Mouse (Mus musculus) hindbrain, embryonic 13.5 days (tissue): ENCODE data around the gene Itga4. TPM values are rescaled to one million over a fixed set of nuclear protein-coding genes. Genes with fewer than 3 reads are reported as not detected.
A peak's percentile ranks its signal among the peaks of the same experiment; 100 is the strongest.

Experiments used
- ATAC-seq: fragments of 200-750 bp; cut with Nextera tagmentation; 2 replicates; pipeline ENCODE4 v1.8.0; 2017; ENCODE audit warnings: moderate TSS enrichment; ENCODE audit not compliant: low FRiP score
- H3K27ac ChIP-seq: fragments of 300-500 bp; sonication (generic); 2 replicates; pipeline ENCODE4 v1.5.1; 2015; ENCODE audit warnings: inconsistent platforms, mild to moderate bottlenecking, moderate library complexity
- H3K27me3 ChIP-seq: fragments of 300-500 bp; sonication (generic); 2 replicates; pipeline ENCODE4 v1.6.1; 2015; ENCODE audit warnings: mild to moderate bottlenecking, inconsistent platforms
- H3K36me3 ChIP-seq: fragments of 300-500 bp; sonication (generic); 2 replicates; pipeline ENCODE4 v1.6.1; 2015; ENCODE audit warnings: mild to moderate bottlenecking, inconsistent platforms
- H3K4me1 ChIP-seq: fragments of 300-500 bp; sonication (generic); replicated peaks from 2 replicates; pipeline ENCODE4 v1.6.1; 2015; ENCODE audit warnings: inconsistent platforms
- H3K4me2 ChIP-seq: fragments of 300-500 bp; sonication (generic); 2 replicates; pipeline ENCODE4 v1.6.1; 2015; ENCODE audit warnings: inconsistent platforms, mild to moderate bottlenecking, moderate library complexity
- H3K4me3 ChIP-seq: fragments of 300-500 bp; sonication (generic); 2 replicates; pipeline ENCODE4 v1.5.1; 2015; ENCODE audit warnings: mild to moderate bottlenecking, inconsistent platforms
- H3K9ac ChIP-seq: fragments of 300-500 bp; sonication (generic); 2 replicates; pipeline ENCODE4 v1.6.1; 2015; ENCODE audit warnings: mild to moderate bottlenecking, inconsistent platforms
- H3K9me3 ChIP-seq: fragments of 300-500 bp; sonication (generic); 2 replicates; pipeline ENCODE4 v1.6.1; 2016; ENCODE audit warnings: inconsistent platforms
- WGBS: fragments of 180-500 bp; shearing (Covaris S2); methylation state at CpG from one replicate; pipeline ENCODE4 v1.1.7; 2015; 5-methylcytosine and 5-hydroxymethylcytosine counted together
- polyA plus RNA-seq: library from polyadenylated mRNA; unstranded; fragments of >200 nt; fragmentation: Nextera tagmentation; extraction: Ambion mirVana; gene quantifications from 2 replicates; pipeline ENCODE4 v1.2.1, GENCODE M21; 2015

The Itga4 gene
- 3.8 and 4.0 TPM in 2 replicates for polyA plus RNA-seq

- H3K9me3 ChIP-seq, result no peaks in the 10 kb centered on the region
- peak within 1 kb of the TSS; percentile 72 for H3K9ac ChIP-seq
- H3K4me2 ChIP-seq, result peak within 1 kb of the TSS; percentile 87
- H3K4me3 ChIP-seq, result peak within 1 kb of the TSS; percentile 53
- no peaks in the 10 kb centered on the region for H3K36me3 ChIP-seq
- peak; percentile 88 for ATAC-seq
- under 1% methylated on average over 41 of the region's 41 CpGs for WGBS
- peaks cover 16% of the 10 kb centered on the region for H3K4me1 ChIP-seq
- peaks cover 7% of the 10 kb centered on the region; the same call in 1 of the 2 replicates for H3K27me3 ChIP-seq
- peak within 1 kb of the TSS; percentile 40; the same call in 1 of the 2 replicates for H3K27ac ChIP-seq
Observed at GRCm38 (mm10) chr2:79255192-79256000, at the start of gene Itga4. Itga4 (plus strand) TSS chr2:79255426.

GRCm38 (mm10) chr2:79206191-79206755 is 49.0 kb upstream of the Itga4 start:
- Histone ChIP-seq H3K27me3 (no peaks in the 10 kb centered on the region), H3K27ac (no peak overlapping the region), H3K4me1 (no peaks in the 10 kb centered on the region), H3K4me2 (no peak overlapping the region), H3K36me3 (no peaks in the 10 kb centered on the region), H3K9ac (no peak overlapping the region), H3K4me3 (no peak overlapping the region), H3K9me3 (no peaks in the 10 kb centered on the region)
- ATAC-seq, result no peak
- WGBS, result 87% methylated on average over 4 of the region's 4 CpGs

DNA sequence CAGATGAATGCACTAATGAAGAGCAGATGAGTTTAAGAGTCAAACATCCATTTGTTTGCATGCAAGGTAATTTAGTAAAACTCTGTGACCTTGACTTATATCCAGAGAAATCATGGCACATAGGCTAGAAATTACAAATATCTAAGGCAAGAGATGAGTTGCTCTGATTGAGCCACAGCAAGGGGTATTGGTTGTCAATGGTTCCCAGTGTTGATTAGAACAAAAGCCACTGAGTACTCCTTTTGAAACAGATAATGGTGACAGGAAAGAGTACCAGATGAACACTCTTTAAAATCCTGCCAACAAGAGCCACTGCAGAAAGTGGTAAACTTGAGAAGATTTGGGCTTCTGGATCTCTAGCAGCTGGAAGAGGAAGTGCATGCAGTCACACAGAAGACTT is 40.2 kb upstream of the Itga4 start:
- no peak for ATAC-seq
- Histone ChIP-seq H3K9me3 (no peaks in the 10 kb centered on the region), H3K4me1 (no peaks in the 10 kb centered on the region), H3K4me2 (no peak overlapping the region), H3K36me3 (no peaks in the 10 kb centered on the region), H3K9ac (no peak overlapping the region), H3K27ac (no peak overlapping the region), H3K27me3 (no peaks in the 10 kb centered on the region), H3K4me3 (no peak overlapping the region)

- Histone ChIP-seq H3K27ac (no peak overlapping the region), H3K27me3 (no peaks in the 10 kb centered on the region), H3K4me1 (no peaks in the 10 kb centered on the region), H3K36me3 (no peaks in the 10 kb centered on the region), H3K4me2 (no peak overlapping the region), H3K9ac (no peak overlapping the region), H3K9me3 (no peaks in the 10 kb centered on the region), H3K4me3 (no peak overlapping the region)
- ATAC-seq, result no peak
- 78% methylated on average over 3 of the region's 3 CpGs for WGBS
Observed at GRCm38 (mm10) chr2:79215479-79215878, 39.7 kb upstream of the Itga4 start.

DNA sequence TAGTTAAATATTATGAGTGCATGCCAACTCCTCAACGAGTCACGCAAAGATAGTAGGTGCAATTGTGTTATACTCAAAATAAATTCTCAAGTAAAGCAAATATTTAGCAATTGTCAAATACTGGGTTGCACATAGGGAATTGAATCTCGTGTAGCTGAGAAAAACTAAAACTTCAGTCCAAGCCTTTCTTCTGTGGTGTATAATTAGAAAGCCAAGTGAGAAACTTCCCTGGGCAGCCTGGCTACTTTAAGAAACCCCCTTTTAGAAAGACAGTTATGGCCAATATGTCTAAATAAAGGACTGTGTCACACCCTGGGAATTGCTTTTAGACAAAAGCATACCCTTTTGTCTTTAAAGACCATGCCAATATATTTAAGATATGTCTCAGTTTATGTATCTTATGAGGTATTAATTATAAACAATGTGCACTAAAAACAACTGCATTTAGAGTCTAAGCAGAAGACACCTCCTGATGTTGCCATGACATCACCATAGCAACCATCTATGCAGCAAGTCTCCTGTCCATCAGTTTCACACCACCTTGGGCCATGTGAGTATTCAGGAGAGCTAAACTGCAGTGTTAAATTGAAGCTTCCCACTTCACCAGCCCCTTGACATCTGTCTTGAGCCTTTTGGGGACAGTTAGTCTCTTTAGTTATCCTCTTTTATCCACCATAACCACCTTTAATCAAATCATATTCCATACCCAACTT is 30.4 kb upstream of the Itga4 start:
- no peaks in the 10 kb centered on the region for H3K9me3 ChIP-seq
- H3K4me3 ChIP-seq, result no peak overlapping the region
- no peak for ATAC-seq
- H3K4me1 ChIP-seq, result no peaks in the 10 kb centered on the region
- no peak overlapping the region for H3K9ac ChIP-seq
- no peak overlapping the region for H3K4me2 ChIP-seq
- no peaks in the 10 kb centered on the region for H3K27me3 ChIP-seq
- H3K27ac ChIP-seq, result no peak overlapping the region
- WGBS, result 78% methylated on average over 3 of the region's 3 CpGs
- H3K36me3 ChIP-seq, result no peaks in the 10 kb centered on the region

DNA sequence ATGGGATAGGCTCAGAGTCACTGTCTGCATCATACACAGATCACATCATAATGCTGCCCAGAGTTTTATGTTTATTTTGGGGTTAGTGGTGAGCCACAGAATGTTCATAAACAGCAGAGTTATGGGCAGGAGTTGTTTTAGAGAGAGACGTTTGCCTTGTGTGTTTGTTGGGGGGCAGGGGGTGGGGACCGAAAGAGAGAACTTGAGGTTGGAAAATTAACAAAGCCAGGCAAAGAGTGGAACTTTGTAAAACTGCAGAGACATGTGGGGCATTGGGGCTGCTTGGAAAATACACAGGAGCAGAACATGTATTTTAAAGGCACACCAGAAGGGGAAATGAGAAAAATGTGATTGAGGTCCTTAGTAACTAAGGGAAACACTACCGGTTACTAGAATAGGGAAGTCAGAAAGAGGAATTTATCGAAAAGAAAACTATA is 27.4 kb upstream of the Itga4 start:
- Histone ChIP-seq H3K4me3 (no peak overlapping the region), H3K9me3 (no peaks in the 10 kb centered on the region), H3K9ac (no peak overlapping the region), H3K27me3 (no peaks in the 10 kb centered on the region), H3K4me1 (no peaks in the 10 kb centered on the region), H3K27ac (no peak overlapping the region), H3K4me2 (no peak overlapping the region), H3K36me3 (no peaks in the 10 kb centered on the region)
- WGBS, result 84% methylated on average over 4 of the region's 4 CpGs
- ATAC-seq, result no peak

DNA sequence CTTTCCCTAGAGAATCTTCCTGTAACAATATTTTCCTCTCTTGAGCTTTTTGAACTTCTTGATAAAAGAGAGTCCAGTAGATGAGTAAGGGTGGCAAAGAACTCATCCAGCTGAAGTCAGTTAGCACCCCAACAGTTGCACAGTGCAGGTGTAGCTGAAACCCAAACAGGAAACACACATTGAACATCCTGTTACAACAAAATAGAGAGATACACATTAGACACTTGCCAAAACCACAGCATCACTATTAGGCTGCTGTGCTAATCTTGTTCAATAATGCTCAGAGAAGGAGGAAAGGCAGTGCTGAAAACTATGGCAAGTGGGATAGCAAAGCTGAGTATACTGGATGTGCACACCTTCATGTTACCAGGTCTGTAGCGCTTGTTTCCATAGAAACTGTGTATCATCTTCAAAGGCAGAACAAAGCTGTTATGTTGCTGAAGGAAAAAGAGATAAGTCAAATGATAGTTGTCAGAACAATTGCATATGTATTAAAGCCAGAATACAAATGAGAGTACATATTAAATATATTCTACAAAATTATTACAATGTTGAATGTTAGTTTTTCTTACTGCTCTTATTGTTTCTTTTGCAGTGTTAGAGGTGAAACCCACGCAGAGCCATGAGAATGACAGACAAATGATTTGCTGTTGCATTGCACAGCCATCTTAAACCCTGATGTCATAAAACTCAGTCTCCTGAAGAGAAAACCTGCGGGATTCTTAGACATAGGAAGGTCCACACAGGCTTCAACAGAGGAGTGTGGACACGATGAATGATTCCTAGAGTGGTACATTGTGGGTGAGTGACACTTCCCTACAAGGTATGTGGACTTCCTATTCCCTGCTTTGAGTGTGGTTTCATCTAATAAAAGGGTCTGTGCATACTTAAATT is 23.9 kb upstream of the Itga4 start:
- no peak for ATAC-seq
- Histone ChIP-seq H3K4me1 (no peaks in the 10 kb centered on the region), H3K36me3 (no peaks in the 10 kb centered on the region), H3K9me3 (no peaks in the 10 kb centered on the region), H3K4me2 (no peak overlapping the region), H3K4me3 (no peak overlapping the region), H3K27ac (no peak overlapping the region), H3K27me3 (no peaks in the 10 kb centered on the region), H3K9ac (no peak overlapping the region)
- 89% methylated on average over 4 of the region's 4 CpGs for WGBS

DNA sequence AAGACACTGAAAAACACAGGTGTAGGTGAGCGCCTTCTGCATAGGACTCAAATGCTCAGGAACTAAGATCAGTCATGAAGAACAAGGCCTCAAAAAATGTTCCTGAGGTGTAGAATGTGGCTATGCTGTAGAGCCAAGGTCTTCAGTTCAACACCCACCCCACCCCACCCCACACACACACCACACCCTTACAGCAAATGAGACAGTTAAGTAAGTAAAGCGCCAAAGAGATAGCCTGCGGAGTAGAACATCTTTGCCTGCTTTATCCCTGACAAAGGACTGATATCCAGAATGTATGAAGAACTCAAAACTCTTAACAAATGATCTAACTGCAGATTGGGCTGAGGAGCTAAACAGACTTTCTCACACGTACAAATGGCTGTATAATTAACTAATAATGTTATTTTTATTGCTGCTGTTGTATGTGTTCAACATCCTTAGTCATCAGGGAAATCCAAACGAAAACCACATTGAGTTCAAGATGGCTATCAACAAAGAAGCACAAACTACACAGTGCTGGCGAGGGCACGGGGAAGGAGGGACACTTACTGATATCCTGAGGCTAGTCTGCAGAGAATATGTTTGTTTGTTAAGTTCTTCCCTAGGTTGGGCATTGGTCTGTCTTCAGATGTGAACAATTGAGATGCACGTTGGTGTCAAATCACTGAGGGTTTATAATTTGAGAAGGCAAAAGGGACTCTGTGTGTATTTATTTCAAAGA is 19.3 kb upstream of the Itga4 start:
- Histone ChIP-seq H3K27me3 (no peaks in the 10 kb centered on the region), H3K36me3 (no peaks in the 10 kb centered on the region), H3K4me2 (no peak overlapping the region), H3K4me1 (no peaks in the 10 kb centered on the region), H3K4me3 (no peak overlapping the region), H3K9me3 (no peaks in the 10 kb centered on the region), H3K27ac (no peak overlapping the region), H3K9ac (no peak overlapping the region)
- WGBS, result 88% methylated on average over 8 of the region's 8 CpGs
- no peak for ATAC-seq

- WGBS, result 78% methylated on average over 6 of the region's 6 CpGs
- Histone ChIP-seq H3K36me3 (no peaks in the 10 kb centered on the region), H3K27ac (no peak overlapping the region), H3K9me3 (no peaks in the 10 kb centered on the region), H3K4me1 (0 out of 2 replicates have a peak, but pooled peaks cover 3% of the 10 kb centered on the region), H3K4me2 (no peak overlapping the region), H3K4me3 (no peak overlapping the region), H3K27me3 (no peaks in the 10 kb centered on the region), H3K9ac (no peak overlapping the region)
- ATAC-seq, result no peak
Observed at GRCm38 (mm10) chr2:79237216-79237615, 18.0 kb upstream of the Itga4 start.

DNA sequence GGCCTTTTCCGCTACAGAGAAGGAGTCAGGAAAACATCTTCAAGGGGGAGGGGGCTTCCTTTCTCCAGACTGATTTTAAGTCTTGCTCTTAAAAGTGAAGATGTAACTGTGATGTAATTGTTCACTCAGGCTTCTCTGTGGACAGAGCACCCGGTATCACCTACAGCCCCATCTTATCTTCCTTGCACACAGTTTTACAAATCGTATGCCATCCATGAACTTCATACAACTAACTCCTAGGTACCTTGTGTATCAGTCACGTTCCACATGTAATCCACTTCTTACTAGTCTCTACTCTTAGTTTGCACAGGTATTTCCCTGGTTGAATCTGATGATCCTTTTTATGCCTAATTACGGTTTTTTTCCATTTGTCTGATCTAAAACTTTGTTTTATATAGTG is 10.9 kb upstream of the Itga4 start:
- no peak overlapping the region for H3K4me2 ChIP-seq
- H3K27ac ChIP-seq, result no peak overlapping the region
- 0 out of 2 replicates have a peak, but pooled peaks cover 3% of the 10 kb centered on the region for H3K4me1 ChIP-seq
- no peak overlapping the region for H3K9ac ChIP-seq
- H3K27me3 ChIP-seq, result no peaks in the 10 kb centered on the region
- H3K9me3 ChIP-seq, result no peaks in the 10 kb centered on the region
- no peaks in the 10 kb centered on the region for H3K36me3 ChIP-seq
- H3K4me3 ChIP-seq, result no peak overlapping the region
- no peak for ATAC-seq
- whole genome bisulfite sequencing, result 82% methylated on average over 5 of the region's 5 CpGs

- WGBS, result 94% methylated on average over 1 of the region's 1 CpGs
- Histone ChIP-seq H3K4me2 (no peak overlapping the region), H3K36me3 (no peaks in the 10 kb centered on the region), H3K27ac (no peak overlapping the region), H3K9ac (no peak overlapping the region), H3K4me3 (no peak overlapping the region), H3K9me3 (no peaks in the 10 kb centered on the region), H3K27me3 (no peaks in the 10 kb centered on the region), H3K4me1 (0 out of 2 replicates have a peak, but pooled peaks cover 3% of the 10 kb centered on the region)
- ATAC-seq, result no peak
Observed at GRCm38 (mm10) chr2:79244743-79245142, 10.5 kb upstream of the Itga4 start.
